Mouse (Mus musculus) heart, postnatal 25 days (tissue): ENCODE data around the gene Gm21719. TPM values are rescaled to one million over a fixed set of nuclear protein-coding genes. Genes with fewer than 3 reads are reported as not detected.
"Not testable (repeated sequence)": the region's sequence is repeated elsewhere in the genome, so short reads cannot be mapped to it uniquely, and the experiment has no call there.

ENCODE experiments used
- DNase-seq: peaks from one replicate; pipeline ENCODE4 v3.0.0; 2022; ENCODE audit warnings: low spot score
- intact Hi-C: fragments of 180-260 bp; cut with DNase I; formaldehyde crosslinking; loops from one replicate; pipeline ENCODE4 v1.15.1; 2025
- total RNA-seq, 2 experiments: library from RNA; stranded (reverse); gene quantifications; 2 replicates each; pipeline ENCODE4 v1.2.3; 2021

Gene Gm21719
- total RNA-seq, result not detected

DNA sequence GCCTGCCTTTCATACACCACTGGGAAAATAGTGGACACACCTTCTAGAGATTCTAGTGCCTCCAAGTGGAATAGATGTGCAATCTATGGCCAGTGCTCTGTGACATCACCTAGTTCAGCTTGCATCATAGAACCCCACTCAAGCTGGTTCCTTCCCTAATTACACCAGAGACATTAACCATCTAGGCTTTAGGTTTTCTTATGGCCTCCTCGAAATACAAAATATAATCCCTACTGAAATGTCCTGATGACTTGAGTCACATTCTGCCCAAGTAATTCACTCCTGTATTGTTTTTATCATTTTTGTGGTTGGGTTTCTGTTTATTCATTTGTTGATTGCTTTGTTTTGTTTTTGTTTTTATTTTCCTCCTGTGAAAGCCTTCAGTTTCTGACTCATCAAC is at the start of gene Gm21719:
Gene Gm21719 (minus strand): TSS at position 101 of the 400 bp plus-strand sequence.
- DNase-seq, intact Hi-C loops: not testable (repeated sequence)

Other genes starting within 250 kb of the Gm21719 start
- gene Gm28919, start 99.3 kb downstream of the Gm21719 start, total RNA-seq, result not detected
- not detected for gene Gm20830, start 235.4 kb upstream of the Gm21719 start, total RNA-seq